Mouse (Mus musculus) regulatory T cell (primary cell): ENCODE results near the gene Trir.

Source experiments
- in situ Hi-C: fragments of 300-600 bp; cut with MboI, MseI; formaldehyde crosslinking; loops from one replicate; pipeline ENCODE4 v1.15.1; 2025; ENCODE audit warnings: high pct_unique_total_duplicates

The Trir gene

GRCm38 (mm10) chr8:85076993-85077392 is 50.4 kb downstream of the Trir start:
- in situ Hi-C loops = loop anchor here (5.0 kb wide), 1 partner anchor 105 kb away; no protein-coding TSS in a partner anchor
